Comparison of ENCODE assay signal across 9 mouse cellular contexts in genomic region chr1:181022265-181022664, GRCm38 (mm10). TPM values are rescaled to one million over a fixed set of nuclear protein-coding genes. Genes with fewer than 3 reads are reported as not detected.
DNase-seq lines count a peak whose midpoint lies in the region; ATAC-seq and TF ChIP-seq lines count a peak whose summit lies in the region.
"Had no signal": no experiment of that assay in that cellular context is flagged by ENCODE, and none has a peak within 500 bp of the region (broad histone marks: within the 10 kb centered on the region; RNA-seq: fewer than 3 reads in every experiment).

No protein-coding gene starts in this region.

- peak; percentile 94 for DNase-seq in heart, adult 11 months
- DNase-seq in heart, postnatal 25 days (ENCODE audit: low spot score): no peak
- DNase-seq in R1 (ENCODE audit: low read depth, low spot score): peak; percentile 86
- peak; percentile 63 to 77 for DNase-seq in cerebellum, postnatal 36 days
- peak; percentile 71 for DNase-seq in heart, postnatal 4 days
- peak; percentile 9 to 40 for DNase-seq in layer of hippocampus, postnatal 25 days (ENCODE audit: extremely low spot score in 1 of 2, low spot score in 1 of 2)
- peak; percentile 94 for DNase-seq in lung, postnatal 36 days
- DNase-seq in stomach, postnatal 0 days (ENCODE audit: low spot score): peak; percentile 75

- intact Hi-C loops in heart, postnatal 25 days (cut with DNase I): loop anchor here (5.0 kb wide), 1 partner anchor 35 kb away; no protein-coding TSS in a partner anchor

- peak; percentile 91 for TF ChIP-seq CTCF in stomach, postnatal 0 days (IDR thresholded peaks at IDR 0.05; ENCODE audit: low read depth)

- no peaks in the 10 kb centered on the region for H3K4me1 ChIP-seq in stomach, postnatal 0 days (replicated peaks; ENCODE audit: control insufficient read depth, insufficient read depth)
- H3K4me1 ChIP-seq: neural tube, embryonic 12.5 days had no signal

- H3K9ac ChIP-seq in stomach, postnatal 0 days (ENCODE audit: low read length): no peak overlapping the region
- H3K9ac ChIP-seq: neural tube, embryonic 12.5 days had no signal

- H3K27ac ChIP-seq in stomach, postnatal 0 days (replicated peaks): no peak overlapping the region
- H3K27ac ChIP-seq: neural tube, embryonic 12.5 days had no signal

- H3K4me3 ChIP-seq in stomach, postnatal 0 days (ENCODE audit: low read depth, low read length): no peak overlapping the region
- H3K4me3 ChIP-seq: neural tube, embryonic 12.5 days had no signal

- 13% methylated on average over 1 of the region's 1 CpGs for WGBS in stomach, postnatal 0 days

- H3K9me3 ChIP-seq in stomach, postnatal 0 days (ENCODE audit: control insufficient read depth, low read length): no peaks in the 10 kb centered on the region
- H3K9me3 ChIP-seq: neural tube, embryonic 12.5 days had no signal

- H3K27me3 ChIP-seq in stomach, postnatal 0 days (ENCODE audit: control insufficient read depth, insufficient read depth, low read length): no peaks in the 10 kb centered on the region

- no peaks in the 10 kb centered on the region for H3K36me3 ChIP-seq in stomach, postnatal 0 days (ENCODE audit: control insufficient read depth, insufficient read depth, low read length)
- H3K36me3 ChIP-seq: neural tube, embryonic 12.5 days had no signal

- H3K4me2 ChIP-seq in stomach, postnatal 0 days (replicated peaks; ENCODE audit: low read depth): no peak overlapping the region
- H3K4me2 ChIP-seq: neural tube, embryonic 12.5 days had no signal

- ATAC-seq in stomach, postnatal 0 days (ENCODE audit: low FRiP score, low TSS enrichment): peak; percentile 81

- no peak for TF ChIP-seq EP300 in stomach, postnatal 0 days (optimal IDR thresholded peaks at IDR 0.05)

RNA-seq across cellular contexts. Expression of gene Ephx1, which starts 1.6 kb away (rescaled TPM):
- 10 to 100 TPM; 22.5 to 40.8 TPM for total RNA-seq in heart, postnatal 25 days (2021)
- total RNA-seq in heart, postnatal 4 days (2021): 10 to 100 TPM; 11.6 to 13.8 TPM
- 10 to 100 TPM; 26.8 to 31.2 TPM for total RNA-seq in layer of hippocampus, postnatal 25 days (2021)
- 30.0 and 32.2 TPM in 2 replicates for polyA plus RNA-seq in stomach, postnatal 0 days (2015; fragmentation: Nextera tagmentation; extraction: Ambion mirVana)

RNA-seq across cellular contexts. Expression of gene 9130409I23Rik, which starts 28.8 kb away (rescaled TPM):
- total RNA-seq in heart, postnatal 25 days (2021): not detected
- not detected for total RNA-seq in heart, postnatal 4 days (2021)
- total RNA-seq in layer of hippocampus, postnatal 25 days (2021): under 1 TPM in 1 of 2 experiments, not detected in 1; 0.15 TPM
- 0.28 and 0.72 TPM in 2 replicates for polyA plus RNA-seq in stomach, postnatal 0 days (2015; fragmentation: Nextera tagmentation; extraction: Ambion mirVana)
- polyA plus RNA-seq: neural tube, embryonic 12.5 days had no signal
